Mouse (Mus musculus) granulocyte monocyte progenitor cell, adult 5-6 weeks (primary cell): ENCODE measurements around the gene Exosc9. TPM values are rescaled to one million over a fixed set of nuclear protein-coding genes. Genes with fewer than 3 reads are reported as not detected.
"Not testable (repeated sequence)": the region's sequence is repeated elsewhere in the genome, so short reads cannot be mapped to it uniquely, and the experiment has no call there.

Experiments
- ATAC-seq: replicated peaks from 2 replicates; pipeline ENCODE4 v1.8.0; 2016; ENCODE audit warnings: mild to moderate bottlenecking, moderate TSS enrichment, inconsistent platforms; ENCODE audit not compliant: poor library complexity, severe bottlenecking
- total RNA-seq, 2 experiments: library from RNA; stranded (forward) in 1 of 2; stranded (reverse) in 1 of 2; fragments of 200-712, 200-1000 nt in 1 of 2; fragments of >200 nt in 1 of 2; fragmentation: Nextera tagmentation in 1 of 2; gene quantifications; 2 replicates each; pipeline ENCODE4 v1.2.3; 2014 to 2017

Exosc9 gene
- total RNA-seq, 2 experiments from 2014 or later = 69.0 to 118 TPM

GRCm38 (mm10) chr3:36551343-36551742, 1.1 kb upstream of the Exosc9 start:
- no peak for ATAC-seq

- peak; percentile 57 for ATAC-seq
Observed at GRCm38 (mm10) chr3:36551851-36552384, 488 bp upstream of the Exosc9 start.

GRCm38 (mm10) chr3:36557601-36558000, 5.2 kb downstream of the Exosc9 start:
- no peak for ATAC-seq

GRCm38 (mm10) chr3:36559606-36560005, 7.2 kb downstream of the Exosc9 start:
- ATAC-seq = no peak

- no peak for ATAC-seq
Observed at GRCm38 (mm10) chr3:36563666-36564065, 11.3 kb downstream of the Exosc9 start.

GRCm38 (mm10) chr3:36569836-36570235, 17.4 kb downstream of the Exosc9 start:
- ATAC-seq = no peak

- ATAC-seq = peak; percentile 17
Observed at GRCm38 (mm10) chr3:36571361-36571826, 19.0 kb downstream of the Exosc9 start.

GRCm38 (mm10) chr3:36571827-36572378, 19.5 kb downstream of the Exosc9 start, which contains the start of gene Ccna2:
Gene Ccna2 (minus strand): TSS chr3:36572150.
- ATAC-seq = peak; percentile 96

- no peak for ATAC-seq
Observed at GRCm38 (mm10) chr3:36598811-36599210, 46.4 kb downstream of the Exosc9 start.

- not testable (repeated sequence) for ATAC-seq
Observed at GRCm38 (mm10) chr3:36599773-36600172, 47.4 kb downstream of the Exosc9 start.

GRCm38 (mm10) chr3:36605894-36606783, 53.7 kb downstream of the Exosc9 start:
- ATAC-seq = no peak

- peak; percentile 1; the same call in 1 of the 2 replicates for ATAC-seq
Observed at GRCm38 (mm10) chr3:36612687-36613086, 60.3 kb downstream of the Exosc9 start.

- ATAC-seq = peak; percentile 99
Observed at GRCm38 (mm10) chr3:36613202-36613907, 60.9 kb downstream of the Exosc9 start, which contains the start of gene Bbs7. Gene Bbs7 (minus strand): TSS chr3:36613477.

GRCm38 (mm10) chr3:36613908-36614255, 61.5 kb downstream of the Exosc9 start:
- ATAC-seq = no peak

Other genes starting within 250 kb of the Exosc9 start
- 125 TPM in 2 replicates for gene Anxa5, start 76.7 kb upstream of the Exosc9 start, total RNA-seq (2014; fragmentation: Nextera tagmentation)
- gene Anxa5, start 76.7 kb upstream of the Exosc9 start, total RNA-seq (2017) = 79.4 and 102 TPM in 2 replicates
- 1.7 TPM in 1 of 2 replicates, not detected in the other for gene 1810062G17Rik, start 76.7 kb upstream of the Exosc9 start, total RNA-seq (2014; fragmentation: Nextera tagmentation)
- gene 1810062G17Rik, start 76.7 kb upstream of the Exosc9 start, total RNA-seq (2017) = 2.4 TPM in 1 of 2 replicates, not detected in the other
- not detected in 2 replicates for gene Gm11549, start 30.8 kb upstream of the Exosc9 start, total RNA-seq (2014; fragmentation: Nextera tagmentation)
- not detected in 2 replicates for gene Gm11549, start 30.8 kb upstream of the Exosc9 start, total RNA-seq (2017)
- 72.6 and 87.7 TPM in 2 replicates for gene Ccna2, start 19.5 kb downstream of the Exosc9 start, total RNA-seq (2014; fragmentation: Nextera tagmentation)
- 189 and 192 TPM in 2 replicates for gene Ccna2, start 19.5 kb downstream of the Exosc9 start, total RNA-seq (2017)
- 2.9 and 5.4 TPM in 2 replicates for gene Bbs7, start 60.9 kb downstream of the Exosc9 start, total RNA-seq (2014; fragmentation: Nextera tagmentation)
- 4.3 and 5.0 TPM in 2 replicates for gene Bbs7, start 60.9 kb downstream of the Exosc9 start, total RNA-seq (2017)
- gene Trpc3, start 137.6 kb downstream of the Exosc9 start, total RNA-seq (2014; fragmentation: Nextera tagmentation) = not detected in 2 replicates
- gene Trpc3, start 137.6 kb downstream of the Exosc9 start, total RNA-seq (2017) = not detected in 2 replicates